Mouse (Mus musculus) CH12.LX (cell line): Measurements from ENCODE around the gene Myo16.

ENCODE experiments used
- CHD2 ChIP-seq: IDR thresholded peaks from 2 replicates; pipeline ENCODE4 v1.6.1; 2011; ENCODE audit warnings: low read length, improper control_type of control experiment
- CTCF ChIP-seq, 2 experiments: IDR thresholded peaks in 1 of 2; conservative IDR thresholded peaks in 1 of 2; 2 replicates each; pipeline ENCODE4 v1.5.1; 2011 to 2012; ENCODE audit warnings: low read depth in 2 of 2, low read length in 2 of 2, improper control_type of control experiment in 1 of 2, inconsistent platforms in 1 of 2, mild to moderate bottlenecking in 1 of 2, moderate library complexity in 1 of 2
- EP300 ChIP-seq: IDR thresholded peaks from 2 replicates; pipeline ENCODE4 v1.6.1; 2011; ENCODE audit warnings: low read length, improper control_type of control experiment
- ETS1 ChIP-seq: conservative IDR thresholded peaks from 2 replicates; pipeline ENCODE4 v1.6.1; 2012; ENCODE audit warnings: low read depth, mild to moderate bottlenecking, inconsistent platforms, low read length, improper control_type of control experiment, moderate library complexity
- JUND ChIP-seq: conservative IDR thresholded peaks from 2 replicates; pipeline ENCODE4 v1.6.1; 2011; ENCODE audit warnings: low read depth, low read length, improper control_type of control experiment
- MAX ChIP-seq: IDR thresholded peaks from 2 replicates; pipeline ENCODE4 v1.6.1; 2011; ENCODE audit warnings: low read length, improper control_type of control experiment
- PAX5 ChIP-seq: IDR thresholded peaks from 2 replicates; pipeline ENCODE4 v1.6.1; 2012; ENCODE audit warnings: low read length, inconsistent platforms, mixed read lengths
- POLR2A ChIP-seq: IDR thresholded peaks from 2 replicates; pipeline ENCODE4 v1.6.1; 2011; ENCODE audit warnings: low read depth, mild to moderate bottlenecking, improper control_type of control experiment, low read length
- POLR2AphosphoS2 ChIP-seq: IDR thresholded peaks from 2 replicates; pipeline ENCODE4 v1.6.1; 2011; ENCODE audit warnings: low read depth, low read length, improper control_type of control experiment
- SIN3A ChIP-seq: IDR thresholded peaks from 2 replicates; pipeline ENCODE4 v1.6.1; 2012; ENCODE audit warnings: low read length, improper control_type of control experiment, inconsistent platforms
- USF2 ChIP-seq: conservative IDR thresholded peaks from 2 replicates; pipeline ENCODE4 v1.6.1; 2011; ENCODE audit warnings: low read depth, low read length, improper control_type of control experiment
- ZNF384 ChIP-seq: IDR thresholded peaks from 2 replicates; pipeline ENCODE4 v1.6.1; 2012; ENCODE audit warnings: low read depth, low read length, improper control_type of control experiment, inconsistent platforms

DNA sequence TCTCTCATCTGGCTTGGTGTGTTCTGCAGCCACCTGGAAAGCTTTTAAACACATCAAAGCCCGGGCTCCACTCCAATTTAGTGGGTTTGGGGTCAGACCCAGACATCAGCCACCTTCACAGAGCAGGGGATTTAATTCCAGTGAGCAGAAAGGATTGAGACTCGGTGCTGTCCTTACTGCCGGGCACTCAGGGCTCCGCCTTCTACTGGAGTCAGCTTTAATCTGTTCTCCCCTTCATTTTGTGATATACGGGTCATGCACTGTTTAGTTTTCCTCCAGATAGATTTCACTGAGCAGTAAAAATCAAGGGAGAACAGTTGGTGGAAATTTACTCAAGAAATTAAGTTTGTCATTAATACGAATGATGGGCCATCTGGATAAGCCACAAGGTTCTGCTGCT is 316.6 kb downstream of the Myo16 start:
- TF ChIP-seq SIN3A (no peak), ETS1 (no peak), CHD2 (no peak), POLR2A (no peak), CTCF (conservative IDR thresholded peaks at IDR 0.05 in 1 of 2, IDR thresholded peaks at IDR 0.05 in 1 of 2; ENCODE audit: low read depth in 2 of 2, low read length in 2 of 2) (no peak), MAX (no peak), EP300 (no peak), POLR2AphosphoS2 (no peak), ZNF384 (no peak), USF2 (no peak), PAX5 (no peak), JUND (no peak)
